Mouse (Mus musculus): ENCODE data around the gene Lifr. TPM values are rescaled to one million over a fixed set of nuclear protein-coding genes. Genes with fewer than 3 reads are reported as not detected.

The Lifr gene
- polyA plus RNA-seq, 2 experiments, result 8.1 to 22.3 TPM

DNA sequence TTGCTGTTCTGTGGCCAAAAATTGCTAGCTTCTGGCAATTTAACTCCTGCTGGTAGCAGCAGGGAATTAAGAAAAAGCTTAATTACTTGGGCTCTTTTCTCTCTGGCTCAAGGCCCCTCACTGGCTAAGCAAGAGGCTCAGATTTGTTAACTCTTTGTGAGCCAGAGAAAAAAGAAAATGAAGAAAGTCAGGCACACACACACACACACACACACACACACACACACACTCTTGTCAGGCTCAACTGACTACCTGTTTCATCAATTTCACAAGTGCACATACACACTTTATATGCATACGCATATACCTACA, 27.8 kb upstream of the Lifr start:
- DNase-seq (ENCODE audit: low read depth in 3 of 3, low spot score in 3 of 3), result no peak
- 71% methylated on average over 1 of the region's 1 CpGs for WGBS (ENCODE audit: insufficient replicate concordance)
- no peak overlapping the region for H3K27ac ChIP-seq
- no peaks in the 10 kb centered on the region for H3K36me3 ChIP-seq (replicated peaks; ENCODE audit: control insufficient read depth, insufficient read depth, low read depth)
- no peaks in the 10 kb centered on the region for H3K4me1 ChIP-seq (replicated peaks; ENCODE audit: control insufficient read depth in 2 of 2, insufficient read depth in 2 of 2, low read length in 1 of 2)
- H3K4me3 ChIP-seq (ENCODE audit: insufficient read depth in 1 of 2, low read depth in 2 of 2, low read length in 2 of 2), result no peak overlapping the region
- TF ChIP-seq EP300 (IDR thresholded peaks at IDR 0.05; ENCODE audit: low read depth) (no peak), CTCF (IDR thresholded peaks at IDR 0.05; ENCODE audit: low read depth) (no peak)
- H3K4me2 ChIP-seq (ENCODE audit: low read depth), result no peak overlapping the region
- no peaks in the 10 kb centered on the region for H3K9me3 ChIP-seq (ENCODE audit: control insufficient read depth, low read length)
- ATAC-seq (ENCODE audit: insufficient read depth), result no peak
- H3K27me3 ChIP-seq (ENCODE audit: control insufficient read depth, insufficient read depth, low read length), result no peaks in the 10 kb centered on the region
- H3K9ac ChIP-seq (replicated peaks), result no peak overlapping the region

DNA sequence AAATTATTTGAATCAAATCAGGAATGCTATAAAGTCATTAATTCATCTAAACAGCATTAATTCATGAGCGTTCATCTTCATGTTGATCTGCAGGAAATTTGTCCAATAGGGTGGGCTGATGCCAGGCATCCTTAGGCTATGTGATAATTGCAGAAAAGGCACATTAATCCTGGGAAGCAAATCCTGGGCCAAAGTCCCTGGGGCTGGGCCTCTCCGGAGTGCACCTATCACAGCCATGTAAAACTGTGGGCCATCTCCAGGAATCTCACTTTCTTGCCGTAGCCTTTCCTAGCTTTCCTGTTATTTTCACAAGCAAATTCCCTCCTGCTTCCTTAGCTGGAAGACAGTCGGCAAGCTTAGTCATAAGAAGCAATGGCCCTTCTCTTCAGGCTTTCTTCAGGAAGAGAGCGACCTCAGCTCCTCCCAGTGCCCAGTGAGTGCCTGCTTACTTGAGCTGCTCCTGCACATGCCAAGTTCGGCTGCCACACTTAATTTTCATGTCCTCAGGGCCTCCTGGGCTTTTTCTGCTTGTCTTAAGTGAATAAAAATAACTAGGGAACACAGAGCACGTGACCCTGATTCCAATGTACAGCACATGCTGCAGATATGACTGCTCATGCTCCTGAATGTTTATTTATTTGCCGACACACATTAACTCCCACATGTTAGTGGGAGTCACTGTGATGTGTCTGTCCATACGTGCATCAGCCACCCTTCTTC, 26.7 kb upstream of the Lifr start:
- no peak for TF ChIP-seq CTCF (IDR thresholded peaks at IDR 0.05; ENCODE audit: low read depth)
- no peak for TF ChIP-seq EP300 (IDR thresholded peaks at IDR 0.05; ENCODE audit: low read depth)
- no peak for ATAC-seq (ENCODE audit: insufficient read depth)
- H3K9ac ChIP-seq (replicated peaks), result no peak overlapping the region
- WGBS (ENCODE audit: insufficient replicate concordance), result 55% methylated on average over 9 of the region's 9 CpGs
- no peaks in the 10 kb centered on the region for H3K27me3 ChIP-seq (ENCODE audit: control insufficient read depth, insufficient read depth, low read length)
- DNase-seq (ENCODE audit: low read depth in 3 of 3, low spot score in 3 of 3), result no peak
- H3K27ac ChIP-seq, result no peak overlapping the region
- H3K36me3 ChIP-seq (replicated peaks; ENCODE audit: control insufficient read depth, insufficient read depth, low read depth), result no peaks in the 10 kb centered on the region
- no peak overlapping the region for H3K4me2 ChIP-seq (ENCODE audit: low read depth)
- H3K9me3 ChIP-seq (ENCODE audit: control insufficient read depth, low read length), result no peaks in the 10 kb centered on the region
- no peak overlapping the region for H3K4me3 ChIP-seq (ENCODE audit: insufficient read depth in 1 of 2, low read depth in 2 of 2, low read length in 2 of 2)
- H3K4me1 ChIP-seq (replicated peaks; ENCODE audit: control insufficient read depth in 2 of 2, insufficient read depth in 2 of 2, low read length in 1 of 2), result no peaks in the 10 kb centered on the region

DNA sequence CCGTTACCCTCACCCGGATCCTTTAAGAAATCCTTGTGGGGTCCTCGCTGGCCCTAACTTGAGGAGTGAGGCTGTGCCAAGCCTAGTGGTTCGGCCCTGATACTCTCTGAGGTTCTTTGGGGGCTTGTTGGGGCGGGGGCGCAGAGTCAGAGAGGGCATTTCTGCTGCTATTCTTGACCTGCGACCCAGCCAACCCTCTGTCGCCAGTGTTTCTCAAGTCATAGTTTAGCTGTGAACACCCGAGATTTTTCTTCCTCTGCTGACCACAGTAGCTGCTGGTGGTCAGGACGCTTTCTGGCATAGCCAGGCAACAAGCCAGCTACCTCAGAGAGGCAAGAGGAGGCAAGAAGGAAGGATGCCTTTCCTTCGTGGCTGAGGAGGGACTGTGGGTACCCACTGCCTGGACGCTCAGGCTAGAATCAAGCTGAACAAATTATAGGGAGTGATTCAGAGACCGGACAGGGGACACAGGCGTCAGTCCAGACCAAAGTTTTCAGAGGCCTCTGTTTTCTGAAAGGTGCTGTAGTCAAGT, 25.4 kb upstream of the Lifr start:
- Histone ChIP-seq H3K36me3 (replicated peaks; ENCODE audit: control insufficient read depth, insufficient read depth, low read depth) (no peaks in the 10 kb centered on the region), H3K4me1 (replicated peaks; ENCODE audit: control insufficient read depth in 2 of 2, insufficient read depth in 2 of 2, low read length in 1 of 2) (no peaks in the 10 kb centered on the region), H3K27ac (no peak overlapping the region), H3K9me3 (ENCODE audit: control insufficient read depth, low read length) (no peaks in the 10 kb centered on the region), H3K9ac (replicated peaks) (no peak overlapping the region), H3K4me2 (ENCODE audit: low read depth) (no peak overlapping the region), H3K27me3 (ENCODE audit: control insufficient read depth, insufficient read depth, low read length) (no peaks in the 10 kb centered on the region), H3K4me3 (ENCODE audit: insufficient read depth in 1 of 2, low read depth in 2 of 2, low read length in 2 of 2) (no peak overlapping the region)
- 56% methylated on average over 14 of the region's 14 CpGs for WGBS (ENCODE audit: insufficient replicate concordance)
- ATAC-seq (ENCODE audit: insufficient read depth) (no peak), DNase-seq (ENCODE audit: low read depth in 3 of 3, low spot score in 3 of 3) (no peak)
- no peak for TF ChIP-seq EP300 (IDR thresholded peaks at IDR 0.05; ENCODE audit: low read depth)
- no peak for TF ChIP-seq CTCF (IDR thresholded peaks at IDR 0.05; ENCODE audit: low read depth)

DNA sequence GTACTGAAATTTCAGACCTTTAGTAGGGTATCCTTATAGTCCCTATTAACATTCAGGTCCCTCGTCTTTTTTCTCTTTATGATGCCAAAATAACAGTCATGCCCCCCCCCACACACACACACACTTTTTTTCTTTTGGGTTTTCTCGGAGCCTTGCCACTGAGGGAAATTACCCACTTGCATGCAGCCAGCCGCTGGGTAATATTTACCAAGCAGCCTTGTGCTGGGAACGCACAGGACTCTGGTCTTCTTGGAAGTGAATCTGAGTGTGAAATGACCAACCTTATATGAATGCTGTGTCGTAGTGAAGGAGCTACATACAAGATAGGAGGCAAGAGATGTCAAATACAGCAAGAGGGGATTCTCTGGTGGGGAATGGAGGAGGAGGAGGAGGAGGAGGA, 24.8 kb upstream of the Lifr start:
- H3K4me1 ChIP-seq (replicated peaks; ENCODE audit: control insufficient read depth in 2 of 2, insufficient read depth in 2 of 2, low read length in 1 of 2), result no peaks in the 10 kb centered on the region
- ATAC-seq (ENCODE audit: insufficient read depth), result no peak

DNA sequence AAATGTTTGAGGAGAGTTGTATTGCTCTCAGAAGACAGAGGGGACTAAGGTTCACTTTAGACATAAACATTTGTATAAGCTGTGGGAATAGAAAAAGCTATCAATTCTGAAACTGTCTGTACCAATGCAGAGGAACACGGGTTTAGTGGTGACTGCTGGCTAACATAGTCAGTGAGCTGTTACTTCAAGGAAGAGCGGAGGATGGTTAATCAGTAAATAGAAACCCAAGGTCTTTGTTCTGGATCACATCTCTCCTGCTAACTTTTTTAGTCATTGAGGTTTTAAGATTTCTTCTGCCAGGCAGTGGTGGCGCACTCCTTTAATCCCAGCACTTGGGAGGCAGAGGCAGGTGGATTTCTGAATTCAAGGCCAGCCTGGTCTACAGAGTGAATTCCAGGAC, 23.7 kb upstream of the Lifr start:
- TF ChIP-seq CTCF (IDR thresholded peaks at IDR 0.05; ENCODE audit: low read depth), result no peak
- no peak for TF ChIP-seq EP300 (IDR thresholded peaks at IDR 0.05; ENCODE audit: low read depth)
- no peak for ATAC-seq (ENCODE audit: insufficient read depth)
- Histone ChIP-seq H3K4me3 (ENCODE audit: insufficient read depth in 1 of 2, low read depth in 2 of 2, low read length in 2 of 2) (no peak overlapping the region), H3K9me3 (ENCODE audit: control insufficient read depth, low read length) (no peaks in the 10 kb centered on the region), H3K27ac (no peak overlapping the region), H3K4me1 (replicated peaks; ENCODE audit: control insufficient read depth in 2 of 2, insufficient read depth in 2 of 2, low read length in 1 of 2) (peaks cover 0 to 4% of the 10 kb centered on the region in 2 experiments; a peak in 2 of 4 replicates), H3K9ac (replicated peaks) (no peak overlapping the region), H3K27me3 (ENCODE audit: control insufficient read depth, insufficient read depth, low read length) (no peaks in the 10 kb centered on the region), H3K4me2 (ENCODE audit: low read depth) (no peak overlapping the region), H3K36me3 (replicated peaks; ENCODE audit: control insufficient read depth, insufficient read depth, low read depth) (no peaks in the 10 kb centered on the region)
- WGBS (ENCODE audit: insufficient replicate concordance), result 57% methylated on average over 3 of the region's 3 CpGs
- DNase-seq (ENCODE audit: low read depth in 3 of 3, low spot score in 3 of 3), result no peak

More for the DNA sequence above, 24.8 kb upstream of the Lifr start:
- Histone ChIP-seq H3K4me2 (ENCODE audit: low read depth) (no peak overlapping the region), H3K9me3 (ENCODE audit: control insufficient read depth, low read length) (no peaks in the 10 kb centered on the region), H3K27ac (no peak overlapping the region), H3K27me3 (ENCODE audit: control insufficient read depth, insufficient read depth, low read length) (no peaks in the 10 kb centered on the region), H3K9ac (replicated peaks) (no peak overlapping the region), H3K36me3 (replicated peaks; ENCODE audit: control insufficient read depth, insufficient read depth, low read depth) (no peaks in the 10 kb centered on the region), H3K4me3 (ENCODE audit: insufficient read depth in 1 of 2, low read depth in 2 of 2, low read length in 2 of 2) (no peak overlapping the region)
- DNase-seq (ENCODE audit: low read depth in 3 of 3, low spot score in 3 of 3), result no peak
- no peak for TF ChIP-seq EP300 (IDR thresholded peaks at IDR 0.05; ENCODE audit: low read depth)
- no peak for TF ChIP-seq CTCF (IDR thresholded peaks at IDR 0.05; ENCODE audit: low read depth)
- WGBS (ENCODE audit: insufficient replicate concordance), result 60% methylated on average over 5 of the region's 5 CpGs
